Mouse (Mus musculus): ENCODE results near the gene Kif2c. TPM values are rescaled to one million over a fixed set of nuclear protein-coding genes. Genes with fewer than 3 reads are reported as not detected.

The Kif2c gene
- polyA plus RNA-seq, 1 experiment: 8.3 TPM

GRCm38 (mm10) chr4:117218517-117219219, 36.2 kb upstream of the Kif2c start:
- peaks cover 28% of the 10 kb centered on the region for H3K27me3 ChIP-seq (replicated peaks)
- peaks cover 5% of the 10 kb centered on the region; the same call in 1 of the 2 replicates for H3K9me3 ChIP-seq
- no peaks in the 10 kb centered on the region for H3K36me3 ChIP-seq (replicated peaks; ENCODE audit: low read length)
- no peak for TF ChIP-seq GATA1 (IDR thresholded peaks at IDR 0.05; ENCODE audit: borderline replicate concordance, low read length)
- no peak for TF ChIP-seq FLI1 (IDR thresholded peaks at IDR 0.05; ENCODE audit: low read length)
- peaks cover 50% of the 10 kb centered on the region for H3K4me1 ChIP-seq
- H3K4me3 ChIP-seq (replicated peaks): peak overlapping the region; percentile 60

- H3K4me1 ChIP-seq: peaks cover 49% of the 10 kb centered on the region
- no peaks in the 10 kb centered on the region for H3K36me3 ChIP-seq (replicated peaks; ENCODE audit: low read length)
- H3K9me3 ChIP-seq: peaks cover 5% of the 10 kb centered on the region; the same call in 1 of the 2 replicates
- H3K27me3 ChIP-seq (replicated peaks): peaks cover 37% of the 10 kb centered on the region
- no peak overlapping the region for H3K4me3 ChIP-seq (replicated peaks)
- TF ChIP-seq GATA1 (IDR thresholded peaks at IDR 0.05; ENCODE audit: borderline replicate concordance, low read length): no peak
- no peak for TF ChIP-seq FLI1 (IDR thresholded peaks at IDR 0.05; ENCODE audit: low read length)
These were observed 34.6 kb upstream of the Kif2c start for GRCm38 (mm10) chr4:117217029-117217428.

- H3K27me3 ChIP-seq (replicated peaks): peaks cover 42% of the 10 kb centered on the region
- no peaks in the 10 kb centered on the region for H3K36me3 ChIP-seq (replicated peaks; ENCODE audit: low read length)
- H3K4me3 ChIP-seq (replicated peaks): no peak overlapping the region
- peaks cover 43% of the 10 kb centered on the region for H3K4me1 ChIP-seq
- TF ChIP-seq FLI1 (IDR thresholded peaks at IDR 0.05; ENCODE audit: low read length): no peak
- H3K9me3 ChIP-seq: no peaks in the 10 kb centered on the region
These were observed 31.8 kb upstream of the Kif2c start for GRCm38 (mm10) chr4:117214250-117214649.

- Histone ChIP-seq H3K9me3 (no peaks in the 10 kb centered on the region), H3K36me3 (replicated peaks; ENCODE audit: low read length) (no peaks in the 10 kb centered on the region), H3K4me3 (replicated peaks) (peak overlapping the region; percentile 21), H3K27me3 (replicated peaks) (peaks cover 32% of the 10 kb centered on the region), H3K4me1 (peaks cover 32% of the 10 kb centered on the region)
- no peak for TF ChIP-seq FLI1 (IDR thresholded peaks at IDR 0.05; ENCODE audit: low read length)
- no peak for TF ChIP-seq GATA1 (IDR thresholded peaks at IDR 0.05; ENCODE audit: borderline replicate concordance, low read length)
These were observed 28.0 kb upstream of the Kif2c start for GRCm38 (mm10) chr4:117210147-117211074.

GRCm38 (mm10) chr4:117209592-117209991, 27.2 kb upstream of the Kif2c start:
- no peak overlapping the region for H3K4me3 ChIP-seq (replicated peaks)
- peaks cover 29% of the 10 kb centered on the region for H3K27me3 ChIP-seq (replicated peaks)
- no peaks in the 10 kb centered on the region for H3K36me3 ChIP-seq (replicated peaks; ENCODE audit: low read length)
- TF ChIP-seq GATA1 (IDR thresholded peaks at IDR 0.05; ENCODE audit: borderline replicate concordance, low read length) (no peak), FLI1 (IDR thresholded peaks at IDR 0.05; ENCODE audit: low read length) (no peak)
- no peaks in the 10 kb centered on the region for H3K9me3 ChIP-seq
- H3K4me1 ChIP-seq: peaks cover 27% of the 10 kb centered on the region

- peaks cover 17% of the 10 kb centered on the region for H3K4me1 ChIP-seq
- TF ChIP-seq FLI1 (IDR thresholded peaks at IDR 0.05; ENCODE audit: low read length) (no peak), GATA1 (IDR thresholded peaks at IDR 0.05; ENCODE audit: borderline replicate concordance, low read length) (no peak)
- no peaks in the 10 kb centered on the region for H3K9me3 ChIP-seq
- H3K36me3 ChIP-seq (replicated peaks; ENCODE audit: low read length): no peaks in the 10 kb centered on the region
- peaks cover 2% of the 10 kb centered on the region for H3K27me3 ChIP-seq (replicated peaks)
- no peak overlapping the region for H3K4me3 ChIP-seq (replicated peaks)
These were observed 20.5 kb upstream of the Kif2c start for GRCm38 (mm10) chr4:117202992-117203354.

GRCm38 (mm10) chr4:117202046-117202991, 19.9 kb upstream of the Kif2c start:
- H3K9me3 ChIP-seq: no peaks in the 10 kb centered on the region
- H3K36me3 ChIP-seq (replicated peaks; ENCODE audit: low read length): no peaks in the 10 kb centered on the region
- TF ChIP-seq FLI1 (IDR thresholded peaks at IDR 0.05; ENCODE audit: low read length) (no peak), GATA1 (IDR thresholded peaks at IDR 0.05; ENCODE audit: borderline replicate concordance, low read length) (no peak)
- H3K27me3 ChIP-seq (replicated peaks): peaks cover 2% of the 10 kb centered on the region
- H3K4me1 ChIP-seq: peaks cover 17% of the 10 kb centered on the region
- peak overlapping the region; percentile 87 for H3K4me3 ChIP-seq (replicated peaks)

GRCm38 (mm10) chr4:117191804-117192203, 9.4 kb upstream of the Kif2c start:
- no peaks in the 10 kb centered on the region for H3K36me3 ChIP-seq (replicated peaks; ENCODE audit: low read length)
- no peak overlapping the region for H3K4me3 ChIP-seq (replicated peaks)
- H3K4me1 ChIP-seq: peaks cover 30% of the 10 kb centered on the region
- no peak for TF ChIP-seq GATA1 (IDR thresholded peaks at IDR 0.05; ENCODE audit: borderline replicate concordance, low read length)
- TF ChIP-seq FLI1 (IDR thresholded peaks at IDR 0.05; ENCODE audit: low read length): no peak
- H3K27me3 ChIP-seq (replicated peaks): no peaks in the 10 kb centered on the region
- H3K9me3 ChIP-seq: 0 out of 2 replicates have a peak, but pooled peaks cover 3% of the 10 kb centered on the region

- H3K36me3 ChIP-seq (replicated peaks; ENCODE audit: low read length): no peaks in the 10 kb centered on the region
- H3K27me3 ChIP-seq (replicated peaks): no peaks in the 10 kb centered on the region
- peaks cover 30% of the 10 kb centered on the region for H3K4me1 ChIP-seq
- TF ChIP-seq FLI1 (IDR thresholded peaks at IDR 0.05; ENCODE audit: low read length) (no peak), GATA1 (IDR thresholded peaks at IDR 0.05; ENCODE audit: borderline replicate concordance, low read length) (no peak)
- H3K9me3 ChIP-seq: 0 out of 2 replicates have a peak, but pooled peaks cover 3% of the 10 kb centered on the region
- no peak overlapping the region for H3K4me3 ChIP-seq (replicated peaks)
These were observed 8.2 kb upstream of the Kif2c start for GRCm38 (mm10) chr4:117190660-117191059.
